Mouse (Mus musculus) liver, adult 2 months (tissue): ENCODE measurements at regions not wholly inside any gene's neighbourhood (a gene's known extent, or its start where the extent isn't known, plus 50 kb on each side); places are given as distances from the start of the nearest gene placed in this dataset.
A peak's percentile ranks its signal among the peaks of the same experiment; 100 is the strongest.

ENCODE experiments used
- DNase-seq: peaks from one replicate; pipeline ENCODE4 v3.0.0-alpha.2; 2011; ENCODE audit warnings: low read depth, low spot score; ENCODE audit errors: extremely low read depth
- H3K27ac ChIP-seq: fragments of 200-500 bp; replicated peaks from 2 replicates; pipeline ENCODE4 v1.5.1; 2012; ENCODE audit warnings: low read depth, mild to moderate bottlenecking, control low read depth, inconsistent platforms, low read length; ENCODE audit not compliant: insufficient read depth
- H3K27me3 ChIP-seq: fragments of 200-500 bp; 2 replicates; pipeline ENCODE4 v1.6.1; 2012; ENCODE audit warnings: mild to moderate bottlenecking, moderate library complexity, low read length, inconsistent platforms; ENCODE audit not compliant: control insufficient read depth, insufficient read depth
- H3K36me3 ChIP-seq: fragments of 200-500 bp; 2 replicates; pipeline ENCODE4 v1.6.1; 2012; ENCODE audit warnings: low read length, inconsistent platforms; ENCODE audit not compliant: control insufficient read depth, insufficient read depth
- H3K4me1 ChIP-seq: fragments of 200-500 bp; 2 replicates; pipeline ENCODE4 v1.6.1; 2011; ENCODE audit warnings: low read length; ENCODE audit not compliant: control insufficient read depth, insufficient read depth
- H3K4me3 ChIP-seq: fragments of 200-500 bp; 2 replicates; pipeline ENCODE4 v1.5.1; 2011; ENCODE audit warnings: low read depth, mild to moderate bottlenecking, control low read depth, low read length, moderate library complexity; ENCODE audit not compliant: insufficient read depth
- H3K79me2 ChIP-seq: fragments of 200-500 bp; 2 replicates; pipeline ENCODE4 v1.6.1; 2012; ENCODE audit warnings: inconsistent platforms, mild to moderate bottlenecking, low read length, moderate library complexity; ENCODE audit not compliant: control insufficient read depth, insufficient read depth
- H3K9ac ChIP-seq: fragments of 200-500 bp; 2 replicates; pipeline ENCODE4 v1.6.1; 2012; ENCODE audit warnings: low read depth, mild to moderate bottlenecking, control low read depth, inconsistent platforms, low read length
- CTCF ChIP-seq: fragments of 200-500 bp; IDR thresholded peaks from 2 replicates; pipeline ENCODE4 v1.5.1; 2011; ENCODE audit warnings: low read depth, low read length, control low read depth
- POLR2A ChIP-seq: fragments of 200-500 bp; IDR thresholded peaks from 2 replicates; pipeline ENCODE4 v1.6.1; 2011; ENCODE audit warnings: low read length, control low read depth; ENCODE audit not compliant: insufficient read depth; ENCODE audit errors: extremely low read depth
- WGBS: fragments of 180-500 bp; shearing (Covaris S2); methylation state at CpG from one replicate; pipeline ENCODE4 v1.1.7; 2018; 5-methylcytosine and 5-hydroxymethylcytosine counted together

- Histone ChIP-seq H3K27me3 (no peaks in the 10 kb centered on the region), H3K27ac (no peak overlapping the region), H3K9ac (no peak overlapping the region), H3K36me3 (no peaks in the 10 kb centered on the region), H3K4me3 (no peak overlapping the region), H3K4me1 (no peaks in the 10 kb centered on the region), H3K79me2 (no peaks in the 10 kb centered on the region)
- TF ChIP-seq CTCF (no peak), POLR2A (no peak)
- 76% methylated on average over 4 of the region's 4 CpGs for WGBS
- DNase-seq = peak; percentile 4
Observed at GRCm38 (mm10) chr2:74409856-74410404, 169.3 kb downstream of the Lnpk start.

- 67% methylated on average over 3 of the region's 3 CpGs for WGBS
- no peaks in the 10 kb centered on the region for H3K36me3 ChIP-seq
- no peak overlapping the region for H3K27ac ChIP-seq
- H3K4me1 ChIP-seq = no peaks in the 10 kb centered on the region
- no peaks in the 10 kb centered on the region for H3K79me2 ChIP-seq
- no peak overlapping the region for H3K4me3 ChIP-seq
- no peaks in the 10 kb centered on the region for H3K27me3 ChIP-seq
- TF ChIP-seq POLR2A (no peak), CTCF (no peak)
- no peak for DNase-seq
- no peak overlapping the region for H3K9ac ChIP-seq
Observed at GRCm38 (mm10) chr2:74404493-74404892, 174.7 kb downstream of the Lnpk start.

- Histone ChIP-seq H3K9ac (no peak overlapping the region), H3K27ac (no peak overlapping the region), H3K79me2 (no peaks in the 10 kb centered on the region), H3K27me3 (no peaks in the 10 kb centered on the region), H3K4me3 (no peak overlapping the region), H3K4me1 (no peaks in the 10 kb centered on the region), H3K36me3 (no peaks in the 10 kb centered on the region)
- peak; percentile 4 for DNase-seq
- TF ChIP-seq CTCF (no peak), POLR2A (no peak)
- 47% methylated on average over 4 of the region's 4 CpGs for WGBS
Observed at GRCm38 (mm10) chr2:74391064-74391463, 188.2 kb downstream of the Lnpk start.

- Histone ChIP-seq H3K27me3 (no peaks in the 10 kb centered on the region), H3K79me2 (no peaks in the 10 kb centered on the region), H3K9ac (no peak overlapping the region), H3K4me3 (no peak overlapping the region), H3K36me3 (no peaks in the 10 kb centered on the region), H3K4me1 (no peaks in the 10 kb centered on the region), H3K27ac (no peak overlapping the region)
- TF ChIP-seq CTCF (no peak), POLR2A (no peak)
- WGBS = 91% methylated on average over 5 of the region's 5 CpGs
- no peak for DNase-seq
Observed at GRCm38 (mm10) chr2:74388078-74388477, 191.2 kb downstream of the Lnpk start.

- TF ChIP-seq POLR2A (no peak), CTCF (no peak)
- H3K36me3 ChIP-seq = no peaks in the 10 kb centered on the region
- H3K27ac ChIP-seq = no peak overlapping the region
- H3K4me3 ChIP-seq = no peak overlapping the region
- H3K79me2 ChIP-seq = no peaks in the 10 kb centered on the region
- WGBS = 89% methylated on average over 1 of the region's 1 CpGs
- H3K4me1 ChIP-seq = no peaks in the 10 kb centered on the region
- DNase-seq = no peak
- no peak overlapping the region for H3K9ac ChIP-seq
- H3K27me3 ChIP-seq = no peaks in the 10 kb centered on the region
Observed at GRCm38 (mm10) chr2:74384918-74385317, 194.3 kb downstream of the Lnpk start.

GRCm38 (mm10) chr2:74380574-74381287, 198.5 kb downstream of the Lnpk start:
- Histone ChIP-seq H3K36me3 (no peaks in the 10 kb centered on the region), H3K27me3 (no peaks in the 10 kb centered on the region), H3K79me2 (no peaks in the 10 kb centered on the region), H3K27ac (no peak overlapping the region), H3K4me1 (no peaks in the 10 kb centered on the region), H3K4me3 (no peak overlapping the region), H3K9ac (no peak overlapping the region)
- WGBS = 69% methylated on average over 7 of the region's 7 CpGs
- no peak for DNase-seq
- TF ChIP-seq CTCF (no peak), POLR2A (no peak)
